In the genomic region with DNA sequence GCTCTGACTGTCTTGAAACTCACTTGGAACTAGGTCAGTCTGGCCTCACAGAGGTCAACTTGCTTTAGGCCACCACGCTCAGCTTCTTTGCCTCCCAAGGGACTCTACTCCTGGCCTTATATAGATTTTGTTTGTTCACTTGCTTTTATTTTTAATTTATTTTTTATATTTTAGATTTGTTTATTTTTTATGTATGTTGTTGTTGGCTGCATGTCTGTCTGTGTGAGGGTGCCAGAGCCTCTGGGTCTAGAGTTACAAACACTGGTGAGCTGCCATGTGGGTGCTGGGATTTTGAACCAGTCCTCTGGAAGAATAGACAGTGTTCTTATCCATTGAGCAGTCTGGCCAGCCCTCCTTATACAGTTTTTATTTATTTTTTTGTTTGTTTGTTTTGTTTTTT, we compare ENCODE assay signal across 11 mouse cellular contexts. TPM values are rescaled to one million over a fixed set of nuclear protein-coding genes. Genes with fewer than 3 reads are reported as not detected.
A peak's percentile ranks its signal among the peaks of the same experiment; 100 is the strongest.
DNase-seq lines count a peak whose midpoint lies in the region; ATAC-seq and TF ChIP-seq lines count a peak whose summit lies in the region.
"Had no signal": no experiment of that assay in that cellular context is flagged by ENCODE, and none has a peak within 500 bp of the region (broad histone marks: within the 10 kb centered on the region; RNA-seq: fewer than 3 reads in every experiment).

No protein-coding gene starts in this region.

- no peak overlapping the region for H3K9ac ChIP-seq in hindbrain, postnatal 0 days (replicated peaks; ENCODE audit: low read length)
- H3K9ac ChIP-seq in neural tube, embryonic 12.5 days = no peak overlapping the region
- H3K9ac ChIP-seq in hindbrain, embryonic 16.5 days (ENCODE audit: low read depth, low read length) = no peak overlapping the region
- no peak overlapping the region for H3K9ac ChIP-seq in stomach, embryonic 15.5 days
- H3K9ac ChIP-seq: heart, embryonic 15.5 days had no signal

- peak overlapping the region; percentile 86 for H3K4me3 ChIP-seq in hindbrain, embryonic 10.5 days
- no peak overlapping the region for H3K4me3 ChIP-seq in hindbrain, postnatal 0 days (ENCODE audit: low read length)
- H3K4me3 ChIP-seq in neural tube, embryonic 12.5 days = no peak overlapping the region
- no peak overlapping the region for H3K4me3 ChIP-seq in hindbrain, embryonic 16.5 days (ENCODE audit: low read length)
- H3K4me3 ChIP-seq in stomach, embryonic 15.5 days (replicated peaks) = no peak overlapping the region

- WGBS in hindbrain, embryonic 10.5 days = 84% methylated on average over 1 of the region's 1 CpGs
- 80% methylated on average over 1 of the region's 1 CpGs for WGBS in hindbrain, postnatal 0 days
- WGBS in neural tube, embryonic 12.5 days = 91% methylated on average over 1 of the region's 1 CpGs
- 72% methylated on average over 1 of the region's 1 CpGs for WGBS in hindbrain, embryonic 16.5 days
- WGBS in stomach, embryonic 15.5 days = 94% methylated on average over 1 of the region's 1 CpGs

- H3K27me3 ChIP-seq in hindbrain, embryonic 10.5 days (ENCODE audit: insufficient read depth, poor library complexity, severe bottlenecking) = no peaks in the 10 kb centered on the region
- no peaks in the 10 kb centered on the region for H3K27me3 ChIP-seq in hindbrain, postnatal 0 days (ENCODE audit: insufficient read depth, low read length)
- no peaks in the 10 kb centered on the region for H3K27me3 ChIP-seq in neural tube, embryonic 12.5 days (replicated peaks)
- no peaks in the 10 kb centered on the region for H3K27me3 ChIP-seq in hindbrain, embryonic 16.5 days (replicated peaks; ENCODE audit: control insufficient read depth, insufficient read depth, low read length)
- no peaks in the 10 kb centered on the region for H3K27me3 ChIP-seq in stomach, embryonic 15.5 days (replicated peaks)
- H3K27me3 ChIP-seq: heart, embryonic 15.5 days had no signal

- no peak overlapping the region for H3K4me2 ChIP-seq in hindbrain, postnatal 0 days (ENCODE audit: low read depth, low read length)
- H3K4me2 ChIP-seq in neural tube, embryonic 12.5 days (replicated peaks) = peak overlapping the region; percentile 54
- peak overlapping the region; percentile 39 for H3K4me2 ChIP-seq in hindbrain, embryonic 16.5 days (ENCODE audit: low read length)
- peak overlapping the region; percentile 60; the same call in 1 of the 2 replicates for H3K4me2 ChIP-seq in stomach, embryonic 15.5 days

- no peak for TF ChIP-seq CTCF in hindbrain, postnatal 0 days (IDR thresholded peaks at IDR 0.05; ENCODE audit: low read depth)

- no peak for ATAC-seq in hindbrain, postnatal 0 days
- ATAC-seq in neural tube, embryonic 12.5 days (ENCODE audit: low FRiP score, low read depth) = no peak
- no peak for ATAC-seq in hindbrain, embryonic 16.5 days
- ATAC-seq in stomach, embryonic 15.5 days (ENCODE audit: insufficient read depth, low FRiP score, low read depth) = no peak

- no peaks in the 10 kb centered on the region for H3K9me3 ChIP-seq in hindbrain, embryonic 10.5 days
- no peaks in the 10 kb centered on the region for H3K9me3 ChIP-seq in hindbrain, postnatal 0 days (ENCODE audit: low read length)
- no peaks in the 10 kb centered on the region for H3K9me3 ChIP-seq in neural tube, embryonic 12.5 days
- no peaks in the 10 kb centered on the region for H3K9me3 ChIP-seq in hindbrain, embryonic 16.5 days (ENCODE audit: control insufficient read depth, low read length)
- no peaks in the 10 kb centered on the region for H3K9me3 ChIP-seq in stomach, embryonic 15.5 days
- H3K9me3 ChIP-seq: heart, embryonic 15.5 days had no signal

- no peak for DNase-seq in hindbrain, embryonic 10.5 days (ENCODE audit: low spot score)
- no peak for DNase-seq in hindbrain, postnatal 0 days (ENCODE audit: low spot score)
- DNase-seq in neural tube, embryonic 10.5 days (ENCODE audit: extremely low spot score, low spot score) = no peak
- no peak for DNase-seq in cerebellum, adult 8-10 months
- DNase-seq: kidney, postnatal 10 days; lung, postnatal 10 days; right cerebral cortex, postnatal 25 days had no signal

- H3K4me1 ChIP-seq in hindbrain, embryonic 10.5 days (replicated peaks) = peaks cover 14% of the 10 kb centered on the region
- H3K4me1 ChIP-seq in hindbrain, postnatal 0 days (ENCODE audit: insufficient read depth, low read length) = peaks cover 6% of the 10 kb centered on the region; the same call in 1 of the 2 replicates
- H3K4me1 ChIP-seq in neural tube, embryonic 12.5 days = peaks cover 8% of the 10 kb centered on the region
- H3K4me1 ChIP-seq in hindbrain, embryonic 16.5 days (ENCODE audit: control insufficient read depth, insufficient read depth, low read depth, low read length) = peaks cover 8% of the 10 kb centered on the region
- H3K4me1 ChIP-seq in stomach, embryonic 15.5 days = peaks cover 7% of the 10 kb centered on the region; the same call in 1 of the 2 replicates

- H3K36me3 ChIP-seq in hindbrain, embryonic 10.5 days = peaks cover 38% of the 10 kb centered on the region
- peaks cover 5% of the 10 kb centered on the region for H3K36me3 ChIP-seq in hindbrain, postnatal 0 days (ENCODE audit: insufficient read depth, low read length)
- H3K36me3 ChIP-seq in neural tube, embryonic 12.5 days = peaks cover 20% of the 10 kb centered on the region
- H3K36me3 ChIP-seq in hindbrain, embryonic 16.5 days (ENCODE audit: control insufficient read depth, insufficient read depth, low read length) = peaks cover 5% of the 10 kb centered on the region
- H3K36me3 ChIP-seq in stomach, embryonic 15.5 days = peaks cover 14% of the 10 kb centered on the region; the same call in 1 of the 2 replicates

- H3K27ac ChIP-seq in hindbrain, embryonic 10.5 days = no peak overlapping the region
- no peak overlapping the region for H3K27ac ChIP-seq in hindbrain, postnatal 0 days
- H3K27ac ChIP-seq in neural tube, embryonic 12.5 days = no peak overlapping the region
- no peak overlapping the region for H3K27ac ChIP-seq in hindbrain, embryonic 16.5 days (ENCODE audit: low read depth, low read length)
- no peak overlapping the region for H3K27ac ChIP-seq in stomach, embryonic 15.5 days
- H3K27ac ChIP-seq: heart, embryonic 15.5 days had no signal

RNA-seq across cellular contexts. Expression of gene Vps72, which starts 1.9 kb away (rescaled TPM):
- polyA plus RNA-seq in hindbrain, embryonic 10.5 days (2016; fragmentation: Nextera tagmentation; extraction: Ambion mirVana) = 274 and 303 TPM in 2 replicates
- total RNA-seq in hindbrain, postnatal 0 days (2014; rRNA removed) = 52.7 and 53.6 TPM in 2 replicates
- polyA plus RNA-seq in hindbrain, postnatal 0 days (2015; fragmentation: Nextera tagmentation; extraction: Ambion mirVana) = 121 and 123 TPM in 2 replicates
- polyA plus RNA-seq in neural tube, embryonic 12.5 days (2016; fragmentation: Nextera tagmentation; extraction: Ambion mirVana) = 227 and 232 TPM in 2 replicates
- 142 and 158 TPM in 2 replicates for polyA plus RNA-seq in hindbrain, embryonic 16.5 days (2015; fragmentation: Nextera tagmentation; extraction: Ambion mirVana)
- polyA plus RNA-seq in stomach, embryonic 15.5 days (2015; fragmentation: Nextera tagmentation; extraction: Ambion mirVana) = 119 and 124 TPM in 2 replicates

RNA-seq across cellular contexts. Expression of gene Pip5k1a, which starts 6.0 kb away (rescaled TPM):
- polyA plus RNA-seq in hindbrain, embryonic 10.5 days (2016; fragmentation: Nextera tagmentation; extraction: Ambion mirVana) = 19.0 and 20.1 TPM in 2 replicates
- 15.5 and 18.5 TPM in 2 replicates for total RNA-seq in hindbrain, postnatal 0 days (2014; rRNA removed)
- 12.4 and 14.7 TPM in 2 replicates for polyA plus RNA-seq in hindbrain, postnatal 0 days (2015; fragmentation: Nextera tagmentation; extraction: Ambion mirVana)
- 20.4 and 22.8 TPM in 2 replicates for polyA plus RNA-seq in neural tube, embryonic 12.5 days (2016; fragmentation: Nextera tagmentation; extraction: Ambion mirVana)
- polyA plus RNA-seq in hindbrain, embryonic 16.5 days (2015; fragmentation: Nextera tagmentation; extraction: Ambion mirVana) = 13.8 and 14.5 TPM in 2 replicates
- polyA plus RNA-seq in stomach, embryonic 15.5 days (2015; fragmentation: Nextera tagmentation; extraction: Ambion mirVana) = 17.0 and 17.5 TPM in 2 replicates

RNA-seq across cellular contexts. Expression of gene Tmod4, which starts 11.5 kb away (rescaled TPM):
- polyA plus RNA-seq in hindbrain, embryonic 10.5 days (2016; fragmentation: Nextera tagmentation; extraction: Ambion mirVana) = 0.95 and 1.3 TPM in 2 replicates
- total RNA-seq in hindbrain, postnatal 0 days (2014; rRNA removed) = 0.43 and 0.73 TPM in 2 replicates
- 1.1 and 1.5 TPM in 2 replicates for polyA plus RNA-seq in hindbrain, postnatal 0 days (2015; fragmentation: Nextera tagmentation; extraction: Ambion mirVana)
- polyA plus RNA-seq in neural tube, embryonic 12.5 days (2016; fragmentation: Nextera tagmentation; extraction: Ambion mirVana) = 1.3 and 1.6 TPM in 2 replicates
- 0.98 and 1.7 TPM in 2 replicates for polyA plus RNA-seq in hindbrain, embryonic 16.5 days (2015; fragmentation: Nextera tagmentation; extraction: Ambion mirVana)
- 1.6 and 1.7 TPM in 2 replicates for polyA plus RNA-seq in stomach, embryonic 15.5 days (2015; fragmentation: Nextera tagmentation; extraction: Ambion mirVana)

RNA-seq across cellular contexts. Expression of gene Scnm1, which starts 21.1 kb away (rescaled TPM):
- 79.2 and 94.1 TPM in 2 replicates for polyA plus RNA-seq in hindbrain, embryonic 10.5 days (2016; fragmentation: Nextera tagmentation; extraction: Ambion mirVana)
- total RNA-seq in hindbrain, postnatal 0 days (2014; rRNA removed) = 44.6 and 56.7 TPM in 2 replicates
- 72.1 and 75.7 TPM in 2 replicates for polyA plus RNA-seq in hindbrain, postnatal 0 days (2015; fragmentation: Nextera tagmentation; extraction: Ambion mirVana)
- 86.5 and 91.3 TPM in 2 replicates for polyA plus RNA-seq in neural tube, embryonic 12.5 days (2016; fragmentation: Nextera tagmentation; extraction: Ambion mirVana)
- polyA plus RNA-seq in hindbrain, embryonic 16.5 days (2015; fragmentation: Nextera tagmentation; extraction: Ambion mirVana) = 83.2 and 83.6 TPM in 2 replicates
- polyA plus RNA-seq in stomach, embryonic 15.5 days (2015; fragmentation: Nextera tagmentation; extraction: Ambion mirVana) = 59.1 and 62.7 TPM in 2 replicates

RNA-seq across cellular contexts. Expression of gene Lysmd1, which starts 21.1 kb away (rescaled TPM):
- polyA plus RNA-seq in hindbrain, embryonic 10.5 days (2016; fragmentation: Nextera tagmentation; extraction: Ambion mirVana) = 13.4 and 17.2 TPM in 2 replicates
- total RNA-seq in hindbrain, postnatal 0 days (2014; rRNA removed) = 33.4 and 38.5 TPM in 2 replicates
- 39.2 and 42.4 TPM in 2 replicates for polyA plus RNA-seq in hindbrain, postnatal 0 days (2015; fragmentation: Nextera tagmentation; extraction: Ambion mirVana)
- polyA plus RNA-seq in neural tube, embryonic 12.5 days (2016; fragmentation: Nextera tagmentation; extraction: Ambion mirVana) = 24.5 and 24.8 TPM in 2 replicates
- polyA plus RNA-seq in hindbrain, embryonic 16.5 days (2015; fragmentation: Nextera tagmentation; extraction: Ambion mirVana) = 51.9 and 52.3 TPM in 2 replicates
- polyA plus RNA-seq in stomach, embryonic 15.5 days (2015; fragmentation: Nextera tagmentation; extraction: Ambion mirVana) = 11.6 and 11.7 TPM in 2 replicates
